Mouse (Mus musculus): ENCODE measurements around the gene Map2k2.

- no peak for TF ChIP-seq POLR2A (IDR thresholded peaks at IDR 0.05; ENCODE audit: control insufficient read depth in 1 of 2, insufficient read depth in 1 of 2, low read depth in 1 of 2, low read length in 2 of 2, poor library complexity in 1 of 2)
- no peak for TF ChIP-seq MAX (IDR thresholded peaks at IDR 0.05; ENCODE audit: low read length)
- no peak for TF ChIP-seq JUND (IDR thresholded peaks at IDR 0.05; ENCODE audit: low read depth, low read length)
- no peak for TF ChIP-seq CTCF (IDR thresholded peaks at IDR 0.05 in 2 of 3, conservative IDR thresholded peaks at IDR 0.05 in 1 of 3; ENCODE audit: control insufficient read depth in 1 of 3, insufficient read depth in 1 of 3, low read depth in 2 of 3, low read length in 3 of 3, poor library complexity in 1 of 3, severe bottlenecking in 1 of 3)
- TF ChIP-seq HCFC1 (IDR thresholded peaks at IDR 0.05; ENCODE audit: low read depth, low read length) = no peak
- TF ChIP-seq GATA1 (IDR thresholded peaks at IDR 0.05; ENCODE audit: low read depth, low read length) = no peak
- TF ChIP-seq ZNF384 (IDR thresholded peaks at IDR 0.05; ENCODE audit: low read depth, low read length) = no peak
- no peak for TF ChIP-seq RCOR1 (IDR thresholded peaks at IDR 0.05; ENCODE audit: low read depth, low read length)
- TF ChIP-seq POLR2AphosphoS2 (IDR thresholded peaks at IDR 0.05; ENCODE audit: low read length) = no peak
- no peak for TF ChIP-seq MYC (IDR thresholded peaks at IDR 0.05; ENCODE audit: low read depth, low read length)
- no peak for TF ChIP-seq SMC3 (IDR thresholded peaks at IDR 0.05; ENCODE audit: low read depth, low read length)
- no peak for TF ChIP-seq USF1 (IDR thresholded peaks at IDR 0.05; ENCODE audit: low read depth, low read length)
Measured at GRCm38 (mm10) chr10:81092465-81093250, 13.1 kb upstream of the Map2k2 start.

All from MEL (cell line).